Mouse (Mus musculus) lung, embryonic 15.5 days (tissue): Measurements from ENCODE around the gene Abhd14a. TPM values are rescaled to one million over a fixed set of nuclear protein-coding genes. Genes with fewer than 3 reads are reported as not detected.

ENCODE experiments used
- ATAC-seq: fragments of 200-750 bp; cut with Nextera tagmentation; 2 replicates; pipeline ENCODE4 v1.8.0; 2017; ENCODE audit warnings: moderate number of reproducible peaks, borderline replicate concordance; ENCODE audit not compliant: low FRiP score, low TSS enrichment; ENCODE audit errors: extremely low read depth
- H3K27ac ChIP-seq: fragments of 300-500 bp; sonication (generic); 2 replicates; pipeline ENCODE4 v1.5.1; 2015; ENCODE audit warnings: moderate library complexity, mild to moderate bottlenecking, inconsistent platforms
- H3K27me3 ChIP-seq: fragments of 300-500 bp; sonication (generic); 2 replicates; pipeline ENCODE4 v1.6.1; 2015; ENCODE audit warnings: inconsistent platforms
- H3K36me3 ChIP-seq: fragments of 300-500 bp; sonication (generic); 2 replicates; pipeline ENCODE4 v1.6.1; 2015; ENCODE audit warnings: inconsistent platforms
- H3K4me1 ChIP-seq: fragments of 300-500 bp; sonication (generic); 2 replicates; pipeline ENCODE4 v1.6.1; 2015; ENCODE audit warnings: inconsistent platforms
- H3K4me2 ChIP-seq: fragments of 300-500 bp; sonication (generic); 2 replicates; pipeline ENCODE4 v1.6.1; 2015; ENCODE audit warnings: inconsistent platforms, mild to moderate bottlenecking, moderate library complexity
- H3K4me3 ChIP-seq: fragments of 300-500 bp; sonication (generic); 2 replicates; pipeline ENCODE4 v1.5.1; 2015; ENCODE audit warnings: mild to moderate bottlenecking, inconsistent platforms
- H3K9ac ChIP-seq: fragments of 300-500 bp; sonication (generic); 2 replicates; pipeline ENCODE4 v1.6.1; 2015; ENCODE audit warnings: inconsistent platforms
- H3K9me3 ChIP-seq: fragments of 300-500 bp; sonication (generic); 2 replicates; pipeline ENCODE4 v1.6.1; 2016; ENCODE audit warnings: inconsistent platforms
- WGBS: fragments of 180-500 bp; shearing (Covaris S2); methylation state at CpG from one replicate; pipeline ENCODE4 v1.1.7; 2015; 5-methylcytosine and 5-hydroxymethylcytosine counted together
- polyA plus RNA-seq: library from polyadenylated mRNA; unstranded; fragments of >200 nt; fragmentation: Nextera tagmentation; extraction: Ambion mirVana; gene quantifications from 2 replicates; pipeline ENCODE4 v1.2.1, GENCODE M21; 2015

The Abhd14a gene
- polyA plus RNA-seq, 1 experiment from 2014 or later: 53.2 TPM

DNA sequence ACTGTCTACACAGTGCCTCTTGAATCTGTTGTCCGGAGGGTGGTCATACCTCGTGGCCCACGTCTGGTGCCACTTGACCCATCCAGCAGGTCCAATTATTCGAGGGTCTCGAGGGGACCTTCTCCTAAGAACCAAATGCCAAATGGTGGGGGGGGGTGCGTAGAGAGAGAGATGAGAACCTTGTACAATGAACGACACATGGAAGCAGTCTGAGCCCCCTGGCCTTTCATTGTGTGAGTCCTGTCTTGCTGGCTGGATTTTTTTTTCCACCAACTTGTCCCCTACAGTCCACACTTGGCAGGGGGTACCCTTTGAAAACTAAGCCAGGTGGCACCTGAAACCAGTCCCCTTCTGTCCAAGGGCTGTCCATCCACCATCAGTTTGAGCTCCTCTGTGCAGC lies 20.3 kb upstream of the Abhd14a start:
- Histone ChIP-seq H3K27ac (no peak overlapping the region), H3K4me3 (no peak overlapping the region), H3K9ac (no peak overlapping the region), H3K36me3 (peaks cover 12% of the 10 kb centered on the region), H3K27me3 (0 out of 2 replicates have a peak, but pooled peaks cover 7% of the 10 kb centered on the region), H3K4me2 (no peak overlapping the region), H3K4me1 (peaks cover 23% of the 10 kb centered on the region), H3K9me3 (no peaks in the 10 kb centered on the region)
- 84% methylated on average over 7 of the region's 7 CpGs for WGBS
- no peak for ATAC-seq

DNA sequence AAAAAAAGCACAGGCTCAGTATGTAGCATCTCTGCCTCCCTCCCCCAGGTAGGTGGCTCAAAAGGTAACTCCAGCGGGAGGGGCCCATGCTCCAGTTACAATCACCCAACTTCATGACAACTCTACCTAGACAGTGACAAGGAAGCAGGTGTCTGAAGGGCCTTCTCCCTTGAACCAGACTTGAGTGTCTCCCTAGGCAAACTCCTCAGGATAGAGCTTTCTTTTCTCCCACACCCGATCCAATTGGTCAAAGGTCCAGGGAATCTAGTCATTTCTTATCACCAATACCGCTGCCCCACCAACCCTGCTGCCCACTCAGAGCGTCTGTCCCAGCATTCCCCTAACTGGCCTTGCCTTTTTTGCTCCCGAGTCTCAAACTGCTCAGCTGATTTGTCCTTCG lies 19.2 kb upstream of the Abhd14a start:
- 0 out of 2 replicates have a peak, but pooled peaks cover 7% of the 10 kb centered on the region for H3K27me3 ChIP-seq
- no peak overlapping the region for H3K4me2 ChIP-seq
- peaks cover 15% of the 10 kb centered on the region for H3K4me1 ChIP-seq
- no peak overlapping the region for H3K9ac ChIP-seq
- H3K27ac ChIP-seq: no peak overlapping the region
- peaks cover 21% of the 10 kb centered on the region for H3K36me3 ChIP-seq
- WGBS: 81% methylated on average over 6 of the region's 6 CpGs
- ATAC-seq: no peak
- no peak overlapping the region for H3K4me3 ChIP-seq
- no peaks in the 10 kb centered on the region for H3K9me3 ChIP-seq

DNA sequence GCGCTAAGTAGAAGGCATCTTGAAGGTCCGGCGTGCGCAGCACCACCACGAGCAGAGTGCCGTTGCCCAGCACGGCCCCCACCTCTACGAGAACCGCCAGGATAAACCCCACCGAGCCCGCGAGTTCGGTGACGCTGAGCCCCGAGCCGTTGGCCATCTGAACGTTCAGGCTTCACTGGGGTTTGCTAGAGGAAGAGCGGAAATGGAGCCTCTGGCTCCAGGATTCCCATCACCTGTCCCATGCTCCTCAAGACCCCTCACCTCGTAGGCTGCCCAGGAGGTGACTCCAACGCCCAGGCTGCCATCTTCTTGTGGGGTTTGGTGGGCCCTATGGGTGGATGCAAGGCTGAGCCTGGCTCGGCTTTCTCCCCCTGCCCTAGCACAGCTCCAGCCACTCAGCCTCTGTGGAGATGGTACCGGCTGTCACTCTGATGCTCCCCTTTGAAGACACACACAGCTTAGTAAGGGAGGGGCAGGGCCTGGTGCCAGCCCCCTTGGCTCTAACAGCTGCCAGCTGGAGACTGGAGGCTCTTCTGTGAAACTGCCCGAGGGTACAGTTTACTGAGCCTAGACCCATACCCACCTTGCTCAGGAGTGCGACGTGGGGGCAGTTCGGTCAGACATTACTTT lies 18.2 kb upstream of the Abhd14a start, which contains the start of gene Gpr62:
Gpr62 (minus strand) TSS at position 368 of the 630 bp plus-strand sequence.
- peaks cover 12% of the 10 kb centered on the region for H3K4me1 ChIP-seq
- no peaks in the 10 kb centered on the region for H3K9me3 ChIP-seq
- peak within 1 kb of the TSS; percentile 45 for H3K4me3 ChIP-seq
- peaks cover 28% of the 10 kb centered on the region for H3K36me3 ChIP-seq
- no peak for ATAC-seq
- peak within 1 kb of the TSS; percentile 85 for H3K4me2 ChIP-seq
- 0 out of 2 replicates have a peak, but pooled peaks cover 7% of the 10 kb centered on the region for H3K27me3 ChIP-seq
- peak within 1 kb of the TSS; percentile 46 for H3K9ac ChIP-seq
- WGBS: 37% methylated on average over 26 of the region's 26 CpGs
- no peak within 1 kb of the TSS for H3K27ac ChIP-seq

DNA sequence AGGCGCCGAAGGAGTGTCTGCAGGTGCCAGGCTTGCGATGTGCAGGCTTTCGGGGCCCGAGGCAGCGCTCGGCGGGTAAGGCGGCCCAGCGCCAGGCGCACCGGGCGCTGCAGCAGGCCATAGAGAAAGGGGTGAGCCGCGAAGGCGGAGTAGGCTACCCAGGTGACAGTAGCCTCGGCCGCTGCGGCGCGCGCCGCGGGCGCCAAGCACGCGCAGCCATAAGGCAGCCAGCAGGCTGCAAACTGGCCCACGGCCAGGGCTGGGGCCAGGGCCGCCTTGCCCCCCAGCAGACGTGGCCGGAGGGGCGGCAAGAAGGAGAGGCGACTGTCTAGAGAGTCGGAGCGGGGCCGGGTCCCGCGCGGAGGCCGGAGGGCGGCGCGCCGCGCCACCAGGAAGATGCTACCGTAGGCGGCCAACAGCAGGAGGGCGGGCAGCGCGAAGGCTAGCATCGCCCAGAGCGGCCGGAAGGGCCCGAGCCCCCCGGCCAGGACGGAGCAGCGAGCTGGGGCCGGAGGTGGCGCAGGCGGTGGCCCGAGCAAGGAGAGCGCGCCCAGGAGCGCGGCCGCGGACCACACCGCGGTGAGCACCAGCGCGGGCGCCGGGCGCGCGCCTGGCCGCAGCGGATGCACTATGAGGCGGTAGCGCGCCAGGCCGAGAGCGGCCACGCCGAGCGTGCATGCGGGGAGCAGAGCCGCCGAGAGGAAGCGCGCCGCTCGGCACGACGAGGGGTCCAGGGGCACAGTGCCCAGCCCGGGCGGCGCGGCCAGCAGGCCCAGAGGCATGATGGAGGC lies 17.5 kb upstream of the Abhd14a start:
- H3K27ac ChIP-seq: no peak overlapping the region
- H3K36me3 ChIP-seq: peaks cover 30% of the 10 kb centered on the region
- 0 out of 2 replicates have a peak, but pooled peaks cover 7% of the 10 kb centered on the region for H3K27me3 ChIP-seq
- no peaks in the 10 kb centered on the region for H3K9me3 ChIP-seq
- 3% methylated on average over 99 of the region's 99 CpGs for WGBS
- H3K4me2 ChIP-seq: peak overlapping the region; percentile 85
- peak overlapping the region; percentile 46 for H3K9ac ChIP-seq
- peaks cover 12% of the 10 kb centered on the region for H3K4me1 ChIP-seq
- H3K4me3 ChIP-seq: peak overlapping the region; percentile 45
- peak; percentile 58 for ATAC-seq

DNA sequence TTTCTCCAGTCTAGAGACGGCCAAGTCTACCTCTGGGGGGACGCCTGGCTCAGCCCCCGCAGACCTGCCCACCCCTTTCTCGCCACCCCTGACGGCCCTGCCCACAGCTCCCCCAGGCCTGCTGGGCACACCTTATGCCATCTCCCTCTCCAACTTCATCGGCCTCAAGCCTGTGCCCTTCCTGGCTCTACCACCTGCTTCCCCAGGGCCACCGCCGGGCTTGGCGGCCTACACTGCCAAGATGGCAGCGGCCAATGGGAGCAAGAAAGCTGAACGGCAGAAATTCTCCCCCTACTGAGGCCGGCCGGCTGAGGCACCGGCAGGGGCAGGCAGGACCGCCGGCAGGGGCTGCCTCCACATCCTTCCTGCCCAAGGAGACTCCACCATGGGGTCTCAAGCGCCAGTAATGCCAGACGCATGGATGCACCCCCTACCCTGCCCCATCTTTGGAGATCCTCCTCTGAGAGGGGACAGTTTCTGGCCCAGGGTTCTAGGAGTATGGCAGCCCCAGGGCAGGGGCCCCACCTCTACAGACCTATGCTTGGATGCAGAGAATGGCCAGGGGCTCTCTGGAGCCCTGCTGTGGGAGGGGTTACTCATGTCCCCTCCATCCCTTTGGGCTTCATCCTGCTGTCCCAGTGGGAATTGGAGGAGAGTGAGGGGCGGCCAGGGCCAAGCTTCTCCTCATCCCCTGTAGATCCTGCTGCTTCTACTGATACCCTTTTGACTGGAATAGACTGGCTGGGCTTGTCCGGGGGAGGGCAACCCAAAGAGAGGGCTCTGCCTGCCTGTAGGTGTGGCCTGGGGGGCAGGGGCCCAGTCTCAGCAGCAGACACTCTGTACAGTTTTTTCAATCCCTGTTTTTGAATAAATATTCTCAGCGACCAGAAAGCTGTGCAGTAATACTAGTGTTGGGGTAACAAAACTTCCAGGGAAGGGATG lies 15.9 kb upstream of the Abhd14a start:
- Histone ChIP-seq H3K4me1 (peaks cover 12% of the 10 kb centered on the region), H3K4me2 (no peak overlapping the region), H3K36me3 (peaks cover 34% of the 10 kb centered on the region), H3K27me3 (0 out of 2 replicates have a peak, but pooled peaks cover 7% of the 10 kb centered on the region), H3K4me3 (no peak overlapping the region), H3K9ac (no peak overlapping the region), H3K27ac (no peak overlapping the region), H3K9me3 (no peaks in the 10 kb centered on the region)
- no peak for ATAC-seq
- WGBS: 82% methylated on average over 21 of the region's 21 CpGs

DNA sequence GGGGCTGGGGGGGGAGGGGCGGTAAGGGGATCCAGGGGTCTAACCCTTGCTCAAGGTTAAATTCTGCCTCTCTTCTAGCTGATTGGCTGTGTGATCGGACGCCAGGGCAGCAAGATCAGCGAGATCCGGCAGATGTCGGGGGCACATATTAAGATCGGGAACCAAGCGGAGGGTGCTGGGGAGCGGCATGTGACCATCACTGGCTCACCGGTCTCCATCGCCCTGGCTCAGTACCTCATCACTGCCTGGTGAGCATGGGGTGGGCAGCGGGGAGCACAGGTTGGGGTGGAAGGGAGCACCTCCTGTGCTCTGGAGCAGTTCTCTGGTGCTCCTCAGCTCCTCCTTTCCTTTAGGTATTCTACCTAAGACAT lies 14.9 kb upstream of the Abhd14a start:
- ATAC-seq: no peak
- Histone ChIP-seq H3K27ac (no peak overlapping the region), H3K36me3 (peaks cover 34% of the 10 kb centered on the region), H3K4me2 (no peak overlapping the region), H3K4me3 (no peak overlapping the region), H3K9me3 (no peaks in the 10 kb centered on the region), H3K27me3 (0 out of 2 replicates have a peak, but pooled peaks cover 7% of the 10 kb centered on the region), H3K4me1 (peaks cover 16% of the 10 kb centered on the region), H3K9ac (no peak overlapping the region)
- WGBS: 87% methylated on average over 12 of the region's 12 CpGs

DNA sequence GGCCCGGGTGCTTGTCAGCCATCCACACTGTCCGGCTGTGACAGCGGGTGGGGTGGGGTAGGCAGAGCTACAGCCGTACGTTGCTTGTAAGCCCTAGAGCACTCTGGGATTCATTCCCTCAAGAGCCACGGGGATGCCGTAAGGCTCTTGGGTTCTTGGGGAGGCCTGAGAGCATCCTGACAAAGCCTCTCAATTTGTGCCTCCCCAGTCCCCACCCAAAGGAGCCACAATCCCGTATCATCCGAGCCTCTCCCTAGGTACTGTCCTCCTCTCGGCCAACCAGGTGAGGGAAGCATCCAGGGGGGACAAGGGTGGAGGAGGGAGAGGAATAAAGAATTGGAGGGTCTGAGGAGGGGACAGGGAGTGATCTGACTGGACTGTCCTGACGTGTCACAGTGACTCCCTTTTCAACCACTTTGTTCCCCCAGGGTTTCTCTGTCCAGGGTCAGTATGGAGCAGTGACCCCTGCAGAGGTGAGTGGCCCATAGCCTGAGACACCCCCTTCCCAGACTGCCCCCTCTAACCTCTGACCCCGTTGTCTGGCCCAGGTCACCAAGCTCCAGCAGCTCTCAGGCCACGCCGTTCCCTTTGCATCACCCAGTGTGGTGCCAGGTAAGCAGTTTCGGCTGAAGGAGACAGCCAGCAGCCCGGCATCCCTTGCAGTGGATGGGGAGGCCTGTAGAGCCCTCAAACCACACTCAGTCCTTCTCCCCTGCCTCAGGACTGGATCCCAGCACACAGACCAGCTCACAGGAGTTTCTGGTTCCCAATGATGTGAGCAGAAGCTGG lies 14.4 kb upstream of the Abhd14a start:
- no peak for ATAC-seq
- 0 out of 2 replicates have a peak, but pooled peaks cover 7% of the 10 kb centered on the region for H3K27me3 ChIP-seq
- 80% methylated on average over 16 of the region's 16 CpGs for WGBS
- H3K9ac ChIP-seq: no peak overlapping the region
- no peak overlapping the region for H3K4me3 ChIP-seq
- peaks cover 21% of the 10 kb centered on the region for H3K4me1 ChIP-seq
- no peak overlapping the region for H3K4me2 ChIP-seq
- H3K27ac ChIP-seq: no peak overlapping the region
- peaks cover 34% of the 10 kb centered on the region for H3K36me3 ChIP-seq
- no peaks in the 10 kb centered on the region for H3K9me3 ChIP-seq

DNA sequence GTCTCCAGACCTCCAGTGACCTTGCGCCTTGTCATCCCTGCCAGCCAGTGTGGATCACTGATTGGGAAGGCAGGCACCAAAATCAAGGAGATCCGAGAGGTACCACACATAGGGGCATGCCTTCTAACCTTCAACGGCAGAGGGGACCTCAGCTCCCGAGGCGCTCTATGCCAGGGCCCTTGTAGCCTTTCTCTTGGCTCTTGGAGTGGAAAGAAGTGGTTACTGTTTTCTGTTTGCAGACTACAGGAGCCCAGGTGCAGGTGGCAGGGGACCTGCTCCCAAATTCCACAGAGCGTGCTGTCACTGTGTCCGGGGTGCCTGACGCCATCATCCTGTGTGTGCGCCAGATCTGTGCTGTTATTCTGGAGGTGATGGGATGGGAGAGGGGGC lies 13.5 kb upstream of the Abhd14a start:
- Histone ChIP-seq H3K27me3 (0 out of 2 replicates have a peak, but pooled peaks cover 6% of the 10 kb centered on the region), H3K9ac (no peak overlapping the region), H3K27ac (no peak overlapping the region), H3K4me3 (no peak overlapping the region), H3K4me1 (peaks cover 30% of the 10 kb centered on the region), H3K4me2 (no peak overlapping the region), H3K36me3 (peaks cover 34% of the 10 kb centered on the region), H3K9me3 (no peaks in the 10 kb centered on the region)
- 75% methylated on average over 9 of the region's 9 CpGs for WGBS
- no peak for ATAC-seq

DNA sequence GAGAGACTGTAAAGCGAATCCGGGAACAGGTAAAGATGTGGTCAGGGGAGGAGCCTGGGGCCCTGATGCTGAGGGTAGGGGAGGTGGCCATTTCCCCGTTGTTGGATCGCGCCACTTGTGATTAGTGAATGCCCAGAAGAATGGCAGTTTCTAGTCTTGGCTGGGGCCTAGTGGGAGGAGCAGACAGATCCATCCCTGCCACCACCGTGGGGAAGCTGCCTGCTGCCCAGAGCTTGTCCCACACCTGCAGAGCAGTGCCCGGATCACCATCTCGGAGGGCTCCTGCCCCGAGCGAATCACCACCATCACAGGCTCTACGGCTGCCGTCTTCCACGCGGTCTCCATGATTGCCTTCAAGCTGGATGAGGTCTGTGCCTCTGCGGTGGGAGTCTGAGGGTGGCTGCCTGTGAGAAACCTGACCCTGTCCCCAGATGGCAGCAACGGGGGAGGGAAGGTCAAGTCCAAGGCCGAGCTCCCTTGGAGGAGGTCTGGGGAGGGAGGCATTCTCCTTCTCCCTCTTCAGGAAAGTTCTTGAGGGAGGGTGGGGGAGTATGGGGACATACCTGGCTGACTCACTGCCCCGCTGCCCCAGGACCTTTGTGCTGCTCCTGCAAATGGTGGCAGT lies 13.0 kb upstream of the Abhd14a start:
- ATAC-seq: no peak
- Histone ChIP-seq H3K36me3 (peaks cover 34% of the 10 kb centered on the region), H3K27me3 (0 out of 2 replicates have a peak, but pooled peaks cover 1% of the 10 kb centered on the region), H3K4me3 (no peak overlapping the region), H3K27ac (no peak overlapping the region), H3K9me3 (no peaks in the 10 kb centered on the region), H3K4me2 (no peak overlapping the region), H3K4me1 (peaks cover 30% of the 10 kb centered on the region), H3K9ac (no peak overlapping the region)
- 73% methylated on average over 18 of the region's 18 CpGs for WGBS

DNA sequence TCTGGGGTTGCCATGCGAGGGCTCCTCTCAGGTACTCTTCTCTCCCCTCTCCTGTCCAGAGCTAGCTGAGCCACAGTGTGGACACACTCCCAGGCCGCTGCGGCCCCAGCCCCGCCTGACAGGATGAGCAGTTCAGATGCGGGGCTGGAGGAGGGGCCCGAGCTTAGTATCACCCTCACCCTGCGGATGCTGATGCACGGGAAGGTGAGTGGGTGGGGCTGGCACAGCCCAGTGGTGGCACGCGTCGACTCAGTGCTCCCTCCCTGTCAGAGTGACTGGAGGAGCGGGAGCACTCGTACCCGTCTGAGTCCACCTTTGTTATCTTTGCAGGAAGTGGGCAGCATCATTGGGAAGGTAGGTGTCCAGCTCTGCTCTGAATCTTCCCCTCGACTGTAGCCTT lies 12.5 kb upstream of the Abhd14a start:
- no peak overlapping the region for H3K9ac ChIP-seq
- peaks cover 34% of the 10 kb centered on the region for H3K36me3 ChIP-seq
- no peak for ATAC-seq
- no peak overlapping the region for H3K4me3 ChIP-seq
- H3K27me3 ChIP-seq: no peaks in the 10 kb centered on the region
- H3K4me2 ChIP-seq: no peak overlapping the region
- H3K9me3 ChIP-seq: no peaks in the 10 kb centered on the region
- 74% methylated on average over 15 of the region's 15 CpGs for whole genome bisulfite sequencing
- no peak overlapping the region for H3K27ac ChIP-seq
- H3K4me1 ChIP-seq: peaks cover 33% of the 10 kb centered on the region
